Mouse (Mus musculus) urinary bladder, postnatal 10 days (tissue): Measurements from ENCODE around the gene Cdh1.
"Not testable (repeated sequence)": the region's sequence is repeated elsewhere in the genome, so short reads cannot be mapped to it uniquely, and the experiment has no call there.

Experiments
- DNase-seq: peaks from one replicate; pipeline ENCODE4 v3.0.0; 2022; ENCODE audit warnings: low spot score

The Cdh1 gene

GRCm38 (mm10) chr8:106603131-106603819, at the start of gene Cdh1:
TSS of gene Cdh1 (plus strand) at chr8:106603351.
- peak; percentile 51 for DNase-seq

- DNase-seq = no peak
These were observed 49.1 kb upstream of the Cdh1 start for GRCm38 (mm10) chr8:106554011-106554410.

- no peak for DNase-seq
These were observed 47.0 kb upstream of the Cdh1 start for GRCm38 (mm10) chr8:106556068-106556645.

- DNase-seq = no peak
These were observed 43.3 kb upstream of the Cdh1 start for GRCm38 (mm10) chr8:106559844-106560243.

GRCm38 (mm10) chr8:106561097-106561865, 41.9 kb upstream of the Cdh1 start:
- DNase-seq = peak; percentile 50

- peak; percentile 29 for DNase-seq
These were observed 39.4 kb upstream of the Cdh1 start for GRCm38 (mm10) chr8:106563691-106564182.

- DNase-seq = no peak
These were observed 34.1 kb upstream of the Cdh1 start for GRCm38 (mm10) chr8:106569006-106569405.

GRCm38 (mm10) chr8:106570386-106570785, 32.8 kb upstream of the Cdh1 start:
- no peak for DNase-seq

GRCm38 (mm10) chr8:106571551-106572172, 31.5 kb upstream of the Cdh1 start:
- no peak for DNase-seq

GRCm38 (mm10) chr8:106572175-106572574, 31.0 kb upstream of the Cdh1 start:
- not testable (repeated sequence) for DNase-seq

GRCm38 (mm10) chr8:106573168-106573567, 30.0 kb upstream of the Cdh1 start, which contains the start of gene Gm10073:
TSS of gene Gm10073 (minus strand) at chr8:106573461.
- DNase-seq = not testable (repeated sequence)

GRCm38 (mm10) chr8:106574283-106574682, 28.9 kb upstream of the Cdh1 start:
- no peak for DNase-seq

- DNase-seq = no peak
These were observed 26.1 kb upstream of the Cdh1 start for GRCm38 (mm10) chr8:106576849-106577555.

GRCm38 (mm10) chr8:106579510-106579909, 23.6 kb upstream of the Cdh1 start:
- no peak for DNase-seq

GRCm38 (mm10) chr8:106581344-106582088, 21.6 kb upstream of the Cdh1 start:
- no peak for DNase-seq

GRCm38 (mm10) chr8:106584942-106585670, 18.0 kb upstream of the Cdh1 start:
- DNase-seq = no peak

GRCm38 (mm10) chr8:106585671-106586037, 17.5 kb upstream of the Cdh1 start:
- no peak for DNase-seq

- no peak for DNase-seq
These were observed 16.3 kb upstream of the Cdh1 start for GRCm38 (mm10) chr8:106586896-106587295.

GRCm38 (mm10) chr8:106588443-106589431, 14.4 kb upstream of the Cdh1 start:
- no peak for DNase-seq
